In genomic region chr15:100199790-100200189, GRCm38 (mm10) we compare ENCODE assay signal across 9 mouse cellular contexts. TPM values are rescaled to one million over a fixed set of nuclear protein-coding genes. Genes with fewer than 3 reads are reported as not detected.
DNase-seq lines count a peak whose midpoint lies in the region; ATAC-seq lines count a peak whose summit lies in the region.
"Had no signal": no experiment of that assay in that cellular context is flagged by ENCODE, and none has a peak within 500 bp of the region (broad histone marks: within the 10 kb centered on the region; RNA-seq: fewer than 3 reads in every experiment).

No protein-coding gene starts in this region.

- H3K27ac ChIP-seq in embryonic facial prominence, embryonic 14.5 days (replicated peaks; ENCODE audit: low read depth, low read length) = no peak overlapping the region
- no peak overlapping the region for H3K27ac ChIP-seq in embryonic facial prominence, embryonic 10.5 days (replicated peaks)
- H3K27ac ChIP-seq in heart, embryonic 13.5 days (replicated peaks) = peak overlapping the region; percentile 99
- no peak overlapping the region for H3K27ac ChIP-seq in forebrain, embryonic 13.5 days
- H3K27ac ChIP-seq: limb, embryonic 13.5 days had no signal

- no peaks in the 10 kb centered on the region for H3K27me3 ChIP-seq in embryonic facial prominence, embryonic 14.5 days (replicated peaks; ENCODE audit: control insufficient read depth, insufficient read depth, low read length)
- no peaks in the 10 kb centered on the region for H3K27me3 ChIP-seq in embryonic facial prominence, embryonic 10.5 days (replicated peaks; ENCODE audit: low read depth, poor library complexity, severe bottlenecking)
- H3K27me3 ChIP-seq in heart, embryonic 13.5 days (replicated peaks) = no peaks in the 10 kb centered on the region
- H3K27me3 ChIP-seq in forebrain, embryonic 13.5 days = no peaks in the 10 kb centered on the region
- H3K27me3 ChIP-seq: limb, embryonic 13.5 days had no signal

- peaks cover 63% of the 10 kb centered on the region for H3K36me3 ChIP-seq in embryonic facial prominence, embryonic 14.5 days (ENCODE audit: control insufficient read depth, insufficient read depth, low read length)
- H3K36me3 ChIP-seq in embryonic facial prominence, embryonic 10.5 days (replicated peaks) = peaks cover 96% of the 10 kb centered on the region
- peaks cover 84% of the 10 kb centered on the region for H3K36me3 ChIP-seq in heart, embryonic 13.5 days
- H3K36me3 ChIP-seq in forebrain, embryonic 13.5 days (ENCODE audit: poor library complexity, severe bottlenecking) = peaks cover 93% of the 10 kb centered on the region

- no peaks in the 10 kb centered on the region for H3K4me1 ChIP-seq in embryonic facial prominence, embryonic 14.5 days (ENCODE audit: control insufficient read depth, insufficient read depth, low read length)
- no peaks in the 10 kb centered on the region for H3K4me1 ChIP-seq in embryonic facial prominence, embryonic 10.5 days
- peaks cover 62% of the 10 kb centered on the region for H3K4me1 ChIP-seq in heart, embryonic 13.5 days
- H3K4me1 ChIP-seq in forebrain, embryonic 13.5 days = no peaks in the 10 kb centered on the region
- H3K4me1 ChIP-seq: limb, embryonic 13.5 days had no signal

- 59% methylated on average over 3 of the region's 3 CpGs for WGBS in embryonic facial prominence, embryonic 14.5 days
- WGBS in embryonic facial prominence, embryonic 10.5 days = 75% methylated on average over 3 of the region's 3 CpGs
- 29% methylated on average over 3 of the region's 3 CpGs for WGBS in heart, embryonic 13.5 days
- 87% methylated on average over 3 of the region's 3 CpGs for WGBS in forebrain, embryonic 13.5 days

- H3K9me3 ChIP-seq in embryonic facial prominence, embryonic 14.5 days (ENCODE audit: control insufficient read depth, low read length) = no peaks in the 10 kb centered on the region
- H3K9me3 ChIP-seq in embryonic facial prominence, embryonic 10.5 days = no peaks in the 10 kb centered on the region
- H3K9me3 ChIP-seq in heart, embryonic 13.5 days = no peaks in the 10 kb centered on the region
- no peaks in the 10 kb centered on the region for H3K9me3 ChIP-seq in forebrain, embryonic 13.5 days (replicated peaks)
- H3K9me3 ChIP-seq: limb, embryonic 13.5 days had no signal

- H3K4me3 ChIP-seq in embryonic facial prominence, embryonic 14.5 days (ENCODE audit: low read depth, low read length) = no peak overlapping the region
- no peak overlapping the region for H3K4me3 ChIP-seq in embryonic facial prominence, embryonic 10.5 days
- no peak overlapping the region for H3K4me3 ChIP-seq in heart, embryonic 13.5 days
- no peak overlapping the region for H3K4me3 ChIP-seq in forebrain, embryonic 13.5 days
- H3K4me3 ChIP-seq: limb, embryonic 13.5 days had no signal

- no peak for ATAC-seq in embryonic facial prominence, embryonic 14.5 days (ENCODE audit: low read depth)
- ATAC-seq in heart, embryonic 13.5 days (ENCODE audit: extremely low read depth, insufficient number of reproducible peaks, low FRiP score, low TSS enrichment) = peak; percentile 74; the same call in 1 of the 2 replicates
- ATAC-seq in forebrain, embryonic 13.5 days = no peak

- DNase-seq in embryonic facial prominence, embryonic 14.5 days (ENCODE audit: low spot score) = peak; percentile 45
- DNase-seq in embryonic facial prominence, embryonic 10.5 days (ENCODE audit: low spot score) = no peak
- peak; percentile 86 to 88 for DNase-seq in cerebellum, postnatal 25 days
- DNase-seq in lung, postnatal 10 days = peak; percentile 64
- DNase-seq in right cerebral cortex, postnatal 36 days (ENCODE audit: low spot score in 2 of 2) = no peak
- no peak for DNase-seq in thymus, postnatal 25 days

- no peak overlapping the region for H3K4me2 ChIP-seq in embryonic facial prominence, embryonic 14.5 days (ENCODE audit: low read depth, low read length)
- peak overlapping the region; percentile 61 for H3K4me2 ChIP-seq in heart, embryonic 13.5 days
- H3K4me2 ChIP-seq in forebrain, embryonic 13.5 days = no peak overlapping the region
- H3K4me2 ChIP-seq: limb, embryonic 13.5 days had no signal

- H3K9ac ChIP-seq in embryonic facial prominence, embryonic 14.5 days (ENCODE audit: low read depth, low read length) = no peak overlapping the region
- H3K9ac ChIP-seq in heart, embryonic 13.5 days = no peak overlapping the region
- H3K9ac ChIP-seq in forebrain, embryonic 13.5 days = no peak overlapping the region
- H3K9ac ChIP-seq: limb, embryonic 13.5 days had no signal

RNA-seq across cellular contexts. Expression of gene Atf1, which starts 27.8 kb away (rescaled TPM):
- 33.3 and 33.5 TPM in 2 replicates for polyA plus RNA-seq in embryonic facial prominence, embryonic 14.5 days (2014; fragmentation: Nextera tagmentation; extraction: Ambion mirVana)
- polyA plus RNA-seq in embryonic facial prominence, embryonic 10.5 days (2016; fragmentation: Nextera tagmentation; extraction: Ambion mirVana) = 36.8 and 42.2 TPM in 2 replicates
- 30.3 and 34.4 TPM in 2 replicates for polyA plus RNA-seq in heart, embryonic 13.5 days (2015; fragmentation: Nextera tagmentation; extraction: Ambion mirVana)
- 25.8 and 27.8 TPM in 2 replicates for polyA plus RNA-seq in forebrain, embryonic 13.5 days (2015; fragmentation: Nextera tagmentation; extraction: Ambion mirVana)

Comparison
In these comparisons a context has a peak if more than half of its experiments do, and no peak if none do; other contexts are left out.
1. DNase-seq: peak in embryonic facial prominence, embryonic 14.5 days (single experiment), cerebellum, postnatal 25 days (2 of 2) and lung, postnatal 10 days (single experiment); none in embryonic facial prominence, embryonic 10.5 days (single experiment), right cerebral cortex, postnatal 36 days (0 of 2) and thymus, postnatal 25 days (single experiment).